Mouse (Mus musculus): ENCODE measurements at regions not wholly inside any gene's neighbourhood (a gene's known extent, or its start where the extent isn't known, plus 50 kb on each side); places are given as distances from the start of the nearest gene placed in this dataset.

- TF ChIP-seq BHLHE40 (IDR thresholded peaks at IDR 0.05; ENCODE audit: low read depth, low read length) = no peak
- no peak for TF ChIP-seq E2F4 (IDR thresholded peaks at IDR 0.05; ENCODE audit: insufficient replicate concordance, low read depth, low read length)
- TF ChIP-seq CTCF (conservative IDR thresholded peaks at IDR 0.05 in 1 of 2, IDR thresholded peaks at IDR 0.05 in 1 of 2; ENCODE audit: low read depth in 2 of 2, low read length in 2 of 2) = no peak
- TF ChIP-seq MEF2A (IDR thresholded peaks at IDR 0.05; ENCODE audit: borderline replicate concordance, low read depth, low read length) = no peak
Observed at GRCm38 (mm10) chr13:111050097-111050496, 204.7 kb upstream of the Actbl2 start.

All from CH12.LX (cell line).